Mouse (Mus musculus) macrophage (primary cell): Measurements from ENCODE around the gene 9930022D16Rik. TPM values are rescaled to one million over a fixed set of nuclear protein-coding genes. Genes with fewer than 3 reads are reported as not detected.

Experiments
- H3K27ac ChIP-seq: fragments of 350-480 bp; formaldehyde crosslinking; 2 replicates; pipeline ENCODE4 v1.9.0; 2021
- H3K36me3 ChIP-seq: fragments of 350-480 bp; formaldehyde crosslinking; 2 replicates; pipeline ENCODE4 v1.9.0; 2021; ENCODE audit errors: inconsistent target
- H3K4me3 ChIP-seq: fragments of 350-480 bp; formaldehyde crosslinking; 2 replicates; pipeline ENCODE4 v1.9.0; 2021; ENCODE audit errors: inconsistent target
- H3K79me2 ChIP-seq: fragments of 350-480 bp; formaldehyde crosslinking; 2 replicates; pipeline ENCODE4 v1.9.0; 2021; ENCODE audit errors: inconsistent target
- WGBS: methylation state at CpG from one replicate; pipeline ENCODE4 v1.1.7; 2026; ENCODE audit warnings: inconsistent platforms; ENCODE audit not compliant: missing documents; 5-methylcytosine and 5-hydroxymethylcytosine counted together
- polyA plus RNA-seq: library from polyadenylated mRNA; stranded (reverse); fragments of 250-400 nt; gene quantifications from 3 replicates; pipeline ENCODE4 v1.2.4, GENCODE M21; 2018; ENCODE audit warnings: inconsistent platforms

The 9930022D16Rik gene
- polyA plus RNA-seq, 1 experiment from 2014 or later = 1.1 TPM

- no peaks in the 10 kb centered on the region; the same call in 1 of the 2 replicates for H3K79me2 ChIP-seq
- H3K27ac ChIP-seq = no peak overlapping the region
- no peak overlapping the region for H3K4me3 ChIP-seq
- no peaks in the 10 kb centered on the region for H3K36me3 ChIP-seq
- 66% methylated on average over 13 of the region's 13 CpGs for WGBS
These were observed 31.8 kb downstream of the 9930022D16Rik start for GRCm38 (mm10) chr11:109445438-109446035.

- Histone ChIP-seq H3K27ac (no peak overlapping the region), H3K79me2 (peaks cover 21% of the 10 kb centered on the region; the same call in 1 of the 2 replicates), H3K36me3 (peaks cover 51% of the 10 kb centered on the region), H3K4me3 (no peak overlapping the region)
- 91% methylated on average over 11 of the region's 11 CpGs for WGBS
These were observed 37.5 kb downstream of the 9930022D16Rik start for GRCm38 (mm10) chr11:109451169-109451568.

- 100% methylated on average over 5 of the region's 5 CpGs for WGBS
- peaks cover 94% of the 10 kb centered on the region for H3K36me3 ChIP-seq
- H3K27ac ChIP-seq = no peak overlapping the region
- peaks cover 46% of the 10 kb centered on the region; the same call in 1 of the 2 replicates for H3K79me2 ChIP-seq
- H3K4me3 ChIP-seq = no peak overlapping the region
These were observed 42.5 kb downstream of the 9930022D16Rik start for GRCm38 (mm10) chr11:109456261-109456660.

DNA sequence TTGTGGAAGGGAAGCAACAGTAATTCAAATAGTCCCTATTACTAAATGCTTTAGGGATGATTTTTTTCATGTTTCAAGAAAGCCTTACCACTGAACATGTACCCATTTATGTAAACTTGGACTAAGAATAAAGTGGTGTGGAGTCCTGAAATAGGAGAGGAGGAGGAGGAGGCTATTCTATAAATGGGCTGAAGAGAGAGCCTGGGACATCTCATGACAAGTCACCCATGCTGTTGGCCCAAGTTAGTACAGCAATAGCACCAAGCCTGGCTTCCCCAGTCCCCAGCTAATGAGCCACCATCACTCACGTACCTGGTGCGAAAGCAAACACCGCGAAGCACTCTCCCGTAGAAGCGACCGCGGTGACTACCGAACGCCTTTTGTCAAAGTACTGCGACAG is 44.4 kb downstream of the 9930022D16Rik start:
- Histone ChIP-seq H3K79me2 (peaks cover 65% of the 10 kb centered on the region; the same call in 1 of the 2 replicates), H3K4me3 (no peak overlapping the region), H3K36me3 (peaks cover 93% of the 10 kb centered on the region), H3K27ac (no peak overlapping the region)
- WGBS = 93% methylated on average over 11 of the region's 11 CpGs

DNA sequence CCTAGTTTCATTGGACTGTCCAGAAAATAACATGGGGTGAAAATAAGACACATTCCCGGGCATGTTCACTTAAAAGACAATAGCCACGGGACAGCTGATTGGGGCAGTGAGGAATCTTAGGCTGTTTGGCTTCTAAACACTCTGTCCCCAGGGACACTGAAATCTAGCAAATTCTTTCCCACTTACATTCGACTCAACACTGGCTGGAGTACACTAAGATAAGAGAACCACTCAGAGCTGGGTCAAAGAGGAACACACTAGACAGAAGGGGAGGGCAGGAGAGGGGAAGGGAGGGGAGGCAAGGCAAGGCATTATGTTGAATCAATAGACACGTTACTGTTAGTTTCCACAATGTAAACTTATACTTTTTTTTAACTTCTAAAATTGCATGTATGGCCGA is 46.9 kb downstream of the 9930022D16Rik start:
- Histone ChIP-seq H3K4me3 (no peak overlapping the region), H3K27ac (no peak overlapping the region), H3K79me2 (peaks cover 74% of the 10 kb centered on the region), H3K36me3 (peaks cover 82% of the 10 kb centered on the region)
- WGBS = 80% methylated on average over 5 of the region's 5 CpGs

DNA sequence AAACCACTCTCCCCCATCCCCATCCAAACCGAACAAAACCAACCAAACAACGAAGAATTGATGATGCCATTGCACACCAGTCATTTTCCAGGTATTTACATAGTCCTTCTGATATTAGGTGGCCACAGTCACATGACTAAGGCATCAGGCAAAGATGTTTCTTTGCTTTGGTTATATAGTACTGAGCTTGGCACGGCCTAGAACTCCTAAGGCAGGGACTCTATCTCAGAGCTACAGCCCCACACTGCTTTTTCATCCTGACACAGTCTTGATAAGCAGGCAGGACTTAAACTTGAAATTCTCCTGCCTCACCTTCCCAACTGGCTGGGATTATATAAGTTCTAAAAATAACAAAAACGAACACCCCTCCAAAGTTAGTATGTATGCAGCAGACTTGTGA is 51.4 kb downstream of the 9930022D16Rik start:
- Histone ChIP-seq H3K27ac (no peak overlapping the region), H3K36me3 (peaks cover 42% of the 10 kb centered on the region), H3K4me3 (no peak overlapping the region), H3K79me2 (peaks cover 96% of the 10 kb centered on the region)
- 96% methylated on average over 4 of the region's 4 CpGs for WGBS

GRCm38 (mm10) chr11:109466987-109467386 is 53.3 kb downstream of the 9930022D16Rik start:
- 92% methylated on average over 8 of the region's 8 CpGs for WGBS
- no peak overlapping the region for H3K27ac ChIP-seq

GRCm38 (mm10) chr11:109468133-109468532 is 54.4 kb downstream of the 9930022D16Rik start:
- Histone ChIP-seq H3K79me2 (peaks cover 93% of the 10 kb centered on the region), H3K27ac (no peak overlapping the region), H3K4me3 (no peak overlapping the region), H3K36me3 (peaks cover 12% of the 10 kb centered on the region)
- 14% methylated on average over 5 of the region's 5 CpGs for WGBS

More at GRCm38 (mm10) chr11:109466987-109467386, 53.3 kb downstream of the 9930022D16Rik start:
- no peak overlapping the region for H3K4me3 ChIP-seq
- H3K36me3 ChIP-seq = peaks cover 24% of the 10 kb centered on the region
- peaks cover 100% of the 10 kb centered on the region for H3K79me2 ChIP-seq

Other genes with a start within 250 kb of the 9930022D16Rik start
- gene Rgs9, start 115.8 kb upstream of the 9930022D16Rik start, polyA plus RNA-seq = 0.32 TPM in 1 of 3 replicates, not detected in the others
- gene Gna13, start 51.1 kb upstream of the 9930022D16Rik start, polyA plus RNA-seq = 52.2 to 84.3 TPM (median 79.7 TPM) in 3 replicates
- 22.7 to 28.5 TPM (median 22.9 TPM) in 3 replicates for gene Amz2, start 12.0 kb downstream of the 9930022D16Rik start, polyA plus RNA-seq
- 2.1 to 3.4 TPM (median 2.5 TPM) in 3 replicates for gene Arsg, start 59.5 kb downstream of the 9930022D16Rik start, polyA plus RNA-seq
- gene Slc16a6, start 59.7 kb downstream of the 9930022D16Rik start, polyA plus RNA-seq = 42.9 to 88.7 TPM (median 63.5 TPM) in 3 replicates
- 10.1 to 15.3 TPM (median 10.7 TPM) in 3 replicates for gene Wipi1, start 198.1 kb downstream of the 9930022D16Rik start, polyA plus RNA-seq
- gene Prkar1a, start 235.5 kb downstream of the 9930022D16Rik start, polyA plus RNA-seq = 144 to 219 TPM (median 175 TPM) in 3 replicates